Mouse (Mus musculus) liver, embryonic 14.5 days (tissue): ENCODE data around the gene Nbdy.

ENCODE experiments used
- CTCF ChIP-seq: IDR thresholded peaks from 2 replicates; pipeline ENCODE4 v1.5.1; 2016; ENCODE audit warnings: antibody characterized with exemption, low read depth, control low read depth
- EP300 ChIP-seq: IDR thresholded peaks from 2 replicates; pipeline ENCODE4 v1.6.1; 2016; ENCODE audit warnings: antibody characterized with exemption, low read depth

DNA sequence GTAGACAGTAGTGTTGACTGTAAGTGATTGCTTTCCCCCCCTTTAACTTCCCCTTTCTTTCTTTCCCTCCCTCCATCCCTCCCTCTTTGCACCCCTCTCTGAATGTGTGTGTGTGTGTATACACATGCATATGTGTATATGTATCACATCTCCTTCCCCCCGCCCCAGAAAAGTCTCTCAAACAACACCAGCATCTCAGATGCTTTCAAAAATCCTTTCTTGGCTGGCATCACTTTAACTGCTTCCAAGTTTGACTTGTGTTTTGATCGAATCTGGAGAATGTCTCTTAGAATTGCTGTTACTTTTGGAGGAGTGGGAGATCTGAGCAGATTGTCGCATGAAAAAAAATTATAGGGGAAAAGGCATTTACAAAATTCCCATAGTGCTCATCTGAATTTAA is 22.9 kb upstream of the Nbdy start:
- TF ChIP-seq CTCF (no peak), EP300 (no peak)
